ENCODE assay signal across 26 mouse cellular contexts in the genomic region with DNA sequence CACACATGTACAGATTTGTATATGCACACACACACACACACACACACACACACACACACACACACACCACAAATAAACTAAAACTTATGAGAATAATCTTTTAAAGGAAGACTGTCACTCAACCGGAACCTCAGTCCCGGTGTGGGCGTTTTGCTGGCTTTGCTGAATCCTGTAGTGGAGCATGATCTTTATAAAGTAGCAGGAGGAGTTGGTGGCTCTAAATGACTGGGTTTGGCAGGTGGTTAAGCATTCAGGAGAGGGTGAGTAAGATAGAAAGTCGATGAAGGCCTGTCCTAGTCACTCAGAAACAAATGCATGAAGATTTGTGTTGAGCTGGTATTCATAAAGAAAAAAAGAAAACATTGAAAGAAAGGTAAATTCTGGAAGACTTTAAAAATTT.
DNase-seq lines count a peak whose midpoint lies in the region; ATAC-seq lines count a peak whose summit lies in the region.
"Had no signal": no experiment of that assay in that cellular context is flagged by ENCODE, and none has a peak within 500 bp of the region (broad histone marks: within the 10 kb centered on the region; RNA-seq: fewer than 3 reads in every experiment).

No protein-coding gene starts in this region.

- no peaks in the 10 kb centered on the region for H3K27me3 ChIP-seq in forebrain, embryonic 11.5 days (ENCODE audit: control insufficient read depth, insufficient read depth, low read length)
- H3K27me3 ChIP-seq: embryonic facial prominence, embryonic 13.5 days; embryonic facial prominence, embryonic 15.5 days; forebrain, embryonic 13.5 days; forebrain, embryonic 15.5 days; Patski had no signal

- intact Hi-C loops in left cerebral cortex, postnatal 10 days (cut with DNase I), result no loop called here

- peak; percentile 30 to 44 for DNase-seq in left cerebral cortex, adult 18-20 months (ENCODE audit: low spot score in 2 of 2)
- no peak for DNase-seq in left cerebral cortex, postnatal 10 days (ENCODE audit: extremely low spot score in 1 of 2, low spot score in 2 of 2)
- DNase-seq in right cerebral cortex, adult 2 months (ENCODE audit: low spot score in 2 of 2), result peak; percentile 31 to 42
- no peak for DNase-seq in right cerebral cortex, postnatal 25 days
- DNase-seq in brain, adult 2 months (ENCODE audit: low read depth, low spot score), result peak; percentile 61
- no peak for DNase-seq in forebrain, embryonic 11.5 days (ENCODE audit: low spot score)
- DNase-seq: adrenal gland, adult 8-10 months; adrenal gland, postnatal 14 days; adrenal gland, postnatal 36 days; cerebellum, adult 11 months; cerebellum, adult 18-20 months; cerebellum, adult 8-10 months; cerebellum, adult 9-11 months; cerebellum, postnatal 14 days; cerebellum, postnatal 36 days; embryo, embryonic 11 days; forebrain, postnatal 0 days had no signal

- no peaks in the 10 kb centered on the region for H3K9me3 ChIP-seq in forebrain, embryonic 11.5 days (ENCODE audit: control insufficient read depth, low read length)
- H3K9me3 ChIP-seq: embryonic facial prominence, embryonic 13.5 days; embryonic facial prominence, embryonic 15.5 days; forebrain, embryonic 10.5 days; forebrain, embryonic 13.5 days; forebrain, embryonic 15.5 days had no signal

- no peak overlapping the region for H3K27ac ChIP-seq in forebrain, embryonic 11.5 days (ENCODE audit: low read depth, low read length)
- H3K27ac ChIP-seq: embryonic facial prominence, embryonic 13.5 days; embryonic facial prominence, embryonic 15.5 days; forebrain, embryonic 10.5 days; forebrain, embryonic 13.5 days; forebrain, embryonic 15.5 days had no signal

- 94% methylated on average over 4 of the region's 4 CpGs for WGBS in forebrain, embryonic 11.5 days

- H3K36me3 ChIP-seq in forebrain, embryonic 11.5 days (ENCODE audit: control insufficient read depth, insufficient read depth, low read length), result no peaks in the 10 kb centered on the region
- H3K36me3 ChIP-seq: embryonic facial prominence, embryonic 13.5 days; embryonic facial prominence, embryonic 15.5 days; forebrain, embryonic 10.5 days; forebrain, embryonic 15.5 days; G1E had no signal

- no peak overlapping the region for H3K9ac ChIP-seq in forebrain, embryonic 11.5 days (ENCODE audit: low read length)
- H3K9ac ChIP-seq: embryonic facial prominence, embryonic 13.5 days; embryonic facial prominence, embryonic 15.5 days; forebrain, embryonic 13.5 days; forebrain, embryonic 15.5 days; forebrain, postnatal 0 days had no signal

- H3K4me3 ChIP-seq in forebrain, embryonic 11.5 days (ENCODE audit: low read depth, low read length), result no peak overlapping the region
- H3K4me3 ChIP-seq: embryonic facial prominence, embryonic 13.5 days; embryonic facial prominence, embryonic 15.5 days; erythroblast, embryonic 14.5 days; forebrain, embryonic 10.5 days; forebrain, embryonic 13.5 days; forebrain, embryonic 15.5 days had no signal

- H3K4me1 ChIP-seq in forebrain, embryonic 11.5 days (replicated peaks; ENCODE audit: control insufficient read depth, insufficient read depth, low read length), result no peaks in the 10 kb centered on the region
- H3K4me1 ChIP-seq: embryonic facial prominence, embryonic 13.5 days; embryonic facial prominence, embryonic 15.5 days; forebrain, embryonic 10.5 days; forebrain, embryonic 13.5 days had no signal

- H3K4me2 ChIP-seq in forebrain, embryonic 11.5 days (ENCODE audit: low read depth, low read length, severe bottlenecking), result no peak overlapping the region
- H3K4me2 ChIP-seq: embryonic facial prominence, embryonic 13.5 days; embryonic facial prominence, embryonic 15.5 days; forebrain, embryonic 13.5 days; forebrain, embryonic 15.5 days had no signal

- ATAC-seq in forebrain, embryonic 11.5 days (replicated peaks; ENCODE audit: low FRiP score), result no peak
- ATAC-seq: activated CD4-positive, CD25-positive, alpha-beta regulatory T cell, adult 4 months; forebrain, embryonic 13.5 days; forebrain, embryonic 15.5 days; forebrain, postnatal 0 days; Patski had no signal

Comparison
In these comparisons a context has a peak if more than half of its experiments do, and no peak if none do; other contexts are left out.
1. DNase-seq: peak in left cerebral cortex, adult 18-20 months (2 of 2), right cerebral cortex, adult 2 months (2 of 2) and brain, adult 2 months (single experiment); none in left cerebral cortex, postnatal 10 days (0 of 2), right cerebral cortex, postnatal 25 days (single experiment) and forebrain, embryonic 11.5 days (single experiment).